Mouse (Mus musculus) ES-Bruce4 (cell line): ENCODE results near the gene Cyp19a1.

Source experiments
- CTCF ChIP-seq: IDR thresholded peaks from one replicate; pipeline ENCODE4 v1.8.1; 2011; ENCODE audit warnings: low read depth, low read length
- POLR2A ChIP-seq: IDR thresholded peaks from one replicate; pipeline ENCODE4 v1.8.1; 2011; ENCODE audit warnings: low read length; ENCODE audit not compliant: insufficient read depth

- TF ChIP-seq POLR2A: no peak
- no peak for TF ChIP-seq CTCF
Measured at GRCm38 (mm10) chr9:54214881-54215280, 53.0 kb downstream of the Cyp19a1 start.
